Mouse (Mus musculus) cerebellum, postnatal 36 days (tissue): ENCODE data around the gene Gm28035.

Source experiments
- DNase-seq, 2 experiments: peaks; one replicate each; pipeline ENCODE4 v3.0.0; 2021 to 2022; ENCODE audit warnings: mixed read lengths in 2 of 2

Gm28035 gene

GRCm38 (mm10) chr2:30261921-30262839, 21.8 kb downstream of the Gm28035 start:
- DNase-seq = no peak

- DNase-seq = peak; percentile 77 to 83
Observed at GRCm38 (mm10) chr2:30262840-30263441, 22.6 kb downstream of the Gm28035 start.

- DNase-seq = no peak
Observed at GRCm38 (mm10) chr2:30263811-30264210, 23.4 kb downstream of the Gm28035 start.

GRCm38 (mm10) chr2:30264671-30265519, 24.5 kb downstream of the Gm28035 start:
- no peak for DNase-seq

- peak; percentile 53 to 69 for DNase-seq
Observed at GRCm38 (mm10) chr2:30265767-30266253, 25.4 kb downstream of the Gm28035 start, which contains the start of gene Phyhd1. Phyhd1 (plus strand) TSS chr2:30266203.

GRCm38 (mm10) chr2:30266392-30266941, 26.1 kb downstream of the Gm28035 start:
- peak in 1 of 2 experiments; percentile 45 for DNase-seq

GRCm38 (mm10) chr2:30267466-30267865, 27.1 kb downstream of the Gm28035 start:
- no peak for DNase-seq

GRCm38 (mm10) chr2:30268371-30268770, 28.0 kb downstream of the Gm28035 start:
- no peak for DNase-seq

- DNase-seq = no peak
Observed at GRCm38 (mm10) chr2:30269241-30269990, 29.0 kb downstream of the Gm28035 start.

GRCm38 (mm10) chr2:30270134-30270533, 29.8 kb downstream of the Gm28035 start:
- DNase-seq = peak; percentile 68 to 80

- DNase-seq = no peak
Observed at GRCm38 (mm10) chr2:30280743-30281142, 40.4 kb downstream of the Gm28035 start, which contains the start of gene Gm28038. Gm28038 (plus strand) TSS chr2:30281043.

GRCm38 (mm10) chr2:30281651-30282050, 41.3 kb downstream of the Gm28035 start:
- DNase-seq = no peak

- DNase-seq = no peak
Observed at GRCm38 (mm10) chr2:30283193-30283592, 42.8 kb downstream of the Gm28035 start.

- DNase-seq = no peak
Observed at GRCm38 (mm10) chr2:30285004-30285403, 44.6 kb downstream of the Gm28035 start.

- no peak for DNase-seq
Observed at GRCm38 (mm10) chr2:30285416-30286181, 45.2 kb downstream of the Gm28035 start.

- DNase-seq = peak; percentile 95 to 98
Observed at GRCm38 (mm10) chr2:30286192-30287026, 46.0 kb downstream of the Gm28035 start, which contains the start of the genes Dolk and Nup188. Dolk (minus strand) TSS chr2:30286334. Nup188 (plus strand) TSS chr2:30286397.

GRCm38 (mm10) chr2:30287027-30287373, 46.6 kb downstream of the Gm28035 start:
- peak in 1 of 2 experiments; percentile 21 for DNase-seq

- DNase-seq = no peak
Observed at GRCm38 (mm10) chr2:30299525-30299924, 59.2 kb downstream of the Gm28035 start.

GRCm38 (mm10) chr2:30299966-30300365, 59.6 kb downstream of the Gm28035 start:
- DNase-seq = no peak

GRCm38 (mm10) chr2:30306087-30306486, 65.7 kb downstream of the Gm28035 start:
- no peak for DNase-seq
